Mouse (Mus musculus) liver, embryonic 12.5 days (tissue): ENCODE data around the gene Dthd1. TPM values are rescaled to one million over a fixed set of nuclear protein-coding genes. Genes with fewer than 3 reads are reported as not detected.

Experiments used
- ATAC-seq: fragments of 200-750 bp; cut with Nextera tagmentation; 2 replicates; pipeline ENCODE4 v1.8.0; 2017; ENCODE audit warnings: moderate number of reproducible peaks, mild to moderate bottlenecking, moderate library complexity
- H3K27ac ChIP-seq: fragments of 300-500 bp; sonication (generic); 2 replicates; pipeline ENCODE4 v1.5.1; 2016; ENCODE audit warnings: mild to moderate bottlenecking
- H3K27me3 ChIP-seq: fragments of 300-500 bp; sonication (generic); replicated peaks from 2 replicates; pipeline ENCODE4 v1.6.1; 2016; ENCODE audit warnings: mild to moderate bottlenecking, moderate library complexity
- H3K36me3 ChIP-seq: fragments of 300-500 bp; sonication (generic); 2 replicates; pipeline ENCODE4 v1.6.1; 2016; ENCODE audit warnings: mild to moderate bottlenecking, moderate library complexity
- H3K4me1 ChIP-seq: fragments of 300-500 bp; sonication (generic); 2 replicates; pipeline ENCODE4 v1.6.1; 2016
- H3K4me2 ChIP-seq: fragments of 300-500 bp; sonication (generic); 2 replicates; pipeline ENCODE4 v1.6.1; 2016; ENCODE audit warnings: mild to moderate bottlenecking, moderate library complexity
- H3K4me3 ChIP-seq: fragments of 300-500 bp; sonication (generic); 2 replicates; pipeline ENCODE4 v1.5.1; 2016; ENCODE audit warnings: mild to moderate bottlenecking, moderate library complexity
- H3K9ac ChIP-seq: fragments of 300-500 bp; sonication (generic); 2 replicates; pipeline ENCODE4 v1.6.1; 2016; ENCODE audit warnings: mild to moderate bottlenecking, moderate library complexity
- H3K9me3 ChIP-seq: fragments of 300-500 bp; sonication (generic); replicated peaks from 2 replicates; pipeline ENCODE4 v1.6.1; 2016; ENCODE audit warnings: mild to moderate bottlenecking, moderate library complexity
- WGBS: fragments of 180-500 bp; shearing (Covaris S2); methylation state at CpG from one replicate; pipeline ENCODE4 v1.1.7; 2016; ENCODE audit not compliant: insufficient replicate concordance; 5-methylcytosine and 5-hydroxymethylcytosine counted together
- polyA plus RNA-seq: library from polyadenylated mRNA; unstranded; fragments of >200 nt; fragmentation: Nextera tagmentation; extraction: Ambion mirVana; gene quantifications from 2 replicates; pipeline ENCODE4 v1.2.1, GENCODE M21; 2016

Dthd1 gene
- polyA plus RNA-seq, 1 experiment from 2014 or later: not detected

DNA sequence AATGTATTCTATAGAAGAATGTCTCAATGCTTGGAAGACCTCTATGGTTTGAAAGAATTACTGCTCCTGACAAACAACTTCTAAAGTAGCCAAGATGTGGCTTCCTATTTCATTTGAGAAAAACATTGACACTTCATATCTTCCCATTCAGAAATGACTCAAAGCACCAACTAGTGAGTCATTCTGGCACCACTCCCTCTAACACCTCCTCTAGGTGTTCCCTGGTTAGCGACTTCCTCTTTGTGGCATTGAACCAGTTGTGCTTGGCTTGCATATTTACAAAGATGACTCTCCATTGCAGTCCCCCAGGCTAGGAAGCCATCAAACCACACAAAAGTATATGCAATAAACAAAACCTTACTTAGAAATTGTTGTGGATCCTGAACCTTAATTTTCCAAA, 2.1 kb downstream of the Dthd1 start:
- Histone ChIP-seq H3K9me3 (no peaks in the 10 kb centered on the region), H3K27me3 (no peaks in the 10 kb centered on the region), H3K4me2 (no peak overlapping the region), H3K4me1 (no peaks in the 10 kb centered on the region), H3K27ac (no peak overlapping the region), H3K9ac (no peak overlapping the region), H3K4me3 (no peak overlapping the region), H3K36me3 (no peaks in the 10 kb centered on the region)
- ATAC-seq: no peak
- 32% methylated on average over 1 of the region's 1 CpGs for WGBS

DNA sequence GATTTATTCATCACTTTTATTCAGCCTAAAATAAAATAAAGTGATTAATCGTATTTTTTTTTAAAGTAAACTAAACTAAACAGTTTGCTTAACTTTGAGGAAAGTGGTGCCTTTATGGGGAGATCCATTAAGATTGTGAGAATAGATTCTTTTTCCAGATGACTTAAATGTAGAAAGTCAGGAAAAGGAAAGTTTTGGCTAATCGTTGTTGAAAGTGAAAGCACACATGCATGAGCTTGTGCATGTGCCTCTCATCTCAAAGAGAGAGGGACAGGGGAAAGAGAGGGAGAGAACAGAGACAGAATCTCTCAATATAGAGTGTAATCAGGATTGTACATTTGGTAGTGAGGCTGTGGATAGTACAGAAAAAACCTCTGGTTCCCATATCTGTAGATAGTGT, 5.9 kb downstream of the Dthd1 start:
- no peaks in the 10 kb centered on the region for H3K4me1 ChIP-seq
- no peak overlapping the region for H3K4me3 ChIP-seq
- H3K9me3 ChIP-seq: no peaks in the 10 kb centered on the region
- no peaks in the 10 kb centered on the region for H3K36me3 ChIP-seq
- H3K27me3 ChIP-seq: no peaks in the 10 kb centered on the region
- H3K9ac ChIP-seq: no peak overlapping the region
- ATAC-seq: no peak
- H3K4me2 ChIP-seq: no peak overlapping the region
- WGBS: 61% methylated on average over 2 of the region's 2 CpGs
- no peak overlapping the region for H3K27ac ChIP-seq

- ATAC-seq: no peak
- WGBS: 61% methylated on average over 8 of the region's 8 CpGs
- Histone ChIP-seq H3K36me3 (no peaks in the 10 kb centered on the region), H3K4me3 (no peak overlapping the region), H3K4me1 (no peaks in the 10 kb centered on the region), H3K27me3 (no peaks in the 10 kb centered on the region), H3K4me2 (no peak overlapping the region), H3K9me3 (no peaks in the 10 kb centered on the region), H3K27ac (no peak overlapping the region), H3K9ac (no peak overlapping the region)
Measured at GRCm38 (mm10) chr5:62820363-62821271, 7.0 kb downstream of the Dthd1 start.

- H3K36me3 ChIP-seq: no peaks in the 10 kb centered on the region
- no peak overlapping the region for H3K4me2 ChIP-seq
- no peaks in the 10 kb centered on the region for H3K4me1 ChIP-seq
- H3K27me3 ChIP-seq: no peaks in the 10 kb centered on the region
- H3K4me3 ChIP-seq: no peak overlapping the region
- no peak for ATAC-seq
- 78% methylated on average over 3 of the region's 3 CpGs for WGBS
- no peak overlapping the region for H3K27ac ChIP-seq
- H3K9ac ChIP-seq: no peak overlapping the region
- H3K9me3 ChIP-seq: no peaks in the 10 kb centered on the region
Measured at GRCm38 (mm10) chr5:62842955-62843730, 29.5 kb downstream of the Dthd1 start.

DNA sequence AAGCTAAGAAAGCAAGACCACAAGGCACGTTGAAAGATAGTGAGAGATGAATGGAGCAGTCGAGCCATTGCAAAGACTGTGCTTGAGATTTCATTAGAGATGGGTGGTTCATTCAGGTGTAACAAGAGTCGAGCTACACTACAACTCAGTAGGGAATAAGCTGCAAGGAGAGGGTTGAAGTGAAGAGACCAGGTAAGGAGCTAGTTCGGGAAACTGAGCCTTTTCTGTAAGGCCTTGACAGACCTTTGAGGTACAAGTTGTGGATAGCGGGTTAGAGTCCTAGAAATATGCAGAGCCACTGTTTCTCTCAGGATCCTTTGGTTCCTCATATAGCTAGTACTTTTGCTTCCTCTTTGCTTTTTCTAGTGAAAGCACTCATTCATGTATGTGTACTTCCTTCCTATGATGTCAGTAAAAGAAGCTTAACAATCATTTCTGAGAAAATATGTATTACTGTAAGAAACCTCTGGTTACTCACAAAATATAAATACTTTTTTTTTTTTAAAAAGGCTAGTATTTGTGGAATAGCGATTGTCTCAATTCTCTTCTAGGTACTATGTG, 33.0 kb downstream of the Dthd1 start:
- no peak overlapping the region for H3K9ac ChIP-seq
- no peak overlapping the region for H3K27ac ChIP-seq
- ATAC-seq: no peak
- H3K9me3 ChIP-seq: no peaks in the 10 kb centered on the region
- no peaks in the 10 kb centered on the region for H3K4me1 ChIP-seq
- H3K36me3 ChIP-seq: no peaks in the 10 kb centered on the region
- no peak overlapping the region for H3K4me2 ChIP-seq
- no peaks in the 10 kb centered on the region for H3K27me3 ChIP-seq
- 58% methylated on average over 6 of the region's 6 CpGs for WGBS
- no peak overlapping the region for H3K4me3 ChIP-seq

- no peak overlapping the region for H3K4me2 ChIP-seq
- H3K4me3 ChIP-seq: no peak overlapping the region
- WGBS: 58% methylated on average over 2 of the region's 2 CpGs
- H3K9ac ChIP-seq: no peak overlapping the region
- H3K27me3 ChIP-seq: no peaks in the 10 kb centered on the region
- no peak overlapping the region for H3K27ac ChIP-seq
- no peak for ATAC-seq
- no peaks in the 10 kb centered on the region for H3K4me1 ChIP-seq
- no peaks in the 10 kb centered on the region for H3K9me3 ChIP-seq
- no peaks in the 10 kb centered on the region for H3K36me3 ChIP-seq
Measured at GRCm38 (mm10) chr5:62851337-62851736, 37.7 kb downstream of the Dthd1 start.

- no peak for ATAC-seq
- 84% methylated on average over 4 of the region's 4 CpGs for WGBS
- Histone ChIP-seq H3K36me3 (no peaks in the 10 kb centered on the region), H3K4me3 (no peak overlapping the region), H3K4me1 (no peaks in the 10 kb centered on the region), H3K27ac (no peak overlapping the region), H3K9me3 (no peaks in the 10 kb centered on the region), H3K27me3 (no peaks in the 10 kb centered on the region), H3K4me2 (no peak overlapping the region), H3K9ac (no peak overlapping the region)
Measured at GRCm38 (mm10) chr5:62854361-62854844, 40.8 kb downstream of the Dthd1 start.

- Histone ChIP-seq H3K9ac (no peak overlapping the region), H3K27me3 (no peaks in the 10 kb centered on the region), H3K4me1 (no peaks in the 10 kb centered on the region), H3K36me3 (no peaks in the 10 kb centered on the region), H3K4me3 (no peak overlapping the region), H3K9me3 (no peaks in the 10 kb centered on the region), H3K27ac (no peak overlapping the region), H3K4me2 (no peak overlapping the region)
- no peak for ATAC-seq
- 50% methylated on average over 1 of the region's 1 CpGs for WGBS
Measured at GRCm38 (mm10) chr5:62857502-62857901, 43.9 kb downstream of the Dthd1 start.

DNA sequence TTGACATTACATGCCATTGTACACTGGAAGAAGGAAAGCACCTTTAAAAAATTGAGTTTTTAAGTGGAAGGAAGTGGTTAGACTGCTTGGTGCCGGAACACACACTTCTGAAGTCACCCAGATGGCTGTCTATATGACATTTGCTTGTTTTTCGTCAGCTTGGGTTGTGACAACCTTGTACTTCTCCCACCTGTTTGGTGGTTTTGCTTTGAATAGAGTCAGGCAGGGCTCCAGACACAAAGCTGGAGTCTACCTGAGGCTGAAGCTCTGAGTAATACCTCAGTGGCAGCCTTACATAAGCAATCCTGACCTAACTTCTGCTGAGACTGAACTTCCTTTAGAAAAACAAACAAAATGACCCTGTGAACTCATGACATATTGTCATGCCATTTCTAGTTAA, 44.7 kb downstream of the Dthd1 start:
- Histone ChIP-seq H3K27ac (no peak overlapping the region), H3K4me3 (no peak overlapping the region), H3K4me1 (no peaks in the 10 kb centered on the region), H3K27me3 (no peaks in the 10 kb centered on the region), H3K4me2 (no peak overlapping the region), H3K9ac (no peak overlapping the region), H3K36me3 (no peaks in the 10 kb centered on the region), H3K9me3 (no peaks in the 10 kb centered on the region)
- no peak for ATAC-seq
- 33% methylated on average over 2 of the region's 2 CpGs for WGBS

DNA sequence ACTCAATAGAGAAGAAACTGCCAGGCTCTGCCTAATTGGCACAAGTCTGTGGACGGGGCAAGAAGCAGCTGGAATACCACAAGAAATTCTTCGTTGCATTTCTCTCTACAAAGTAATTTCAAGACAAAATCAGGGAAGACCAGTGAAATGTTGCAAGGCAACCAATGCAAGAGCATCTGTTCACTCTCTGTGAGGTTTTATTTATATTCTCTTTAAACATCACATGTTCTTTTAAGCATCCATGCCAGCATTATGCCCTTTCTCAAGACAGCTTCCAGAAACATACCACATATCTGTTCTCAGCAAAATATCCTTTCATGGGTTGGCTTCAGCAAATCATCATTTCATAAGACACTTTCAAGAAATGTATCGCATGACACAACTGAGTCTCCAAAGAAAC, 50.7 kb downstream of the Dthd1 start:
- 54% methylated on average over 3 of the region's 3 CpGs for WGBS
- no peak for ATAC-seq

DNA sequence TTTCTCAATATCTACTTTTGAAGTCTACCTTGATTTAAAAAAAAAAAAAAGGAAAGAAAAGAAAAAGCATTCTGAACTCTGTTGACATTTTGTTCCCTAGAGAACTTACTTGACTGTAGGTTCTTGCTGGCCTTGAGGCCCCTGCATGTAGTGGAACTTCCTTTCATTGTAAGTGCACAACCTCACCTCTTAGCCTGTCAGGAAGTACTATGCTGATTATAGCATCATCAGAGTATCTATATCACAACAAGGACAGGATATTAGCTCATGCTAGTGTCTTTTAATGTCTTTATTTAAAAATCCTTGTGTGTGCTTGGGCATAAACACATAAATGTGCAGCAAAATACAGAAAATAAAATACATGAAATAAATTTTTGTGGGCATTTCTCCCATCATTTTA, 53.4 kb downstream of the Dthd1 start:
- no peak overlapping the region for H3K27ac ChIP-seq
- H3K36me3 ChIP-seq: no peaks in the 10 kb centered on the region
- no peaks in the 10 kb centered on the region for H3K4me1 ChIP-seq
- H3K9ac ChIP-seq: no peak overlapping the region
- no peak overlapping the region for H3K4me3 ChIP-seq
- H3K27me3 ChIP-seq: no peaks in the 10 kb centered on the region
- no peak overlapping the region for H3K4me2 ChIP-seq
- ATAC-seq: no peak
- no peaks in the 10 kb centered on the region for H3K9me3 ChIP-seq

More for the DNA sequence above, 50.7 kb downstream of the Dthd1 start:
- Histone ChIP-seq H3K4me1 (no peaks in the 10 kb centered on the region), H3K27ac (no peak overlapping the region), H3K36me3 (no peaks in the 10 kb centered on the region), H3K9me3 (no peaks in the 10 kb centered on the region), H3K4me3 (no peak overlapping the region), H3K27me3 (no peaks in the 10 kb centered on the region), H3K9ac (no peak overlapping the region), H3K4me2 (no peak overlapping the region)

DNA sequence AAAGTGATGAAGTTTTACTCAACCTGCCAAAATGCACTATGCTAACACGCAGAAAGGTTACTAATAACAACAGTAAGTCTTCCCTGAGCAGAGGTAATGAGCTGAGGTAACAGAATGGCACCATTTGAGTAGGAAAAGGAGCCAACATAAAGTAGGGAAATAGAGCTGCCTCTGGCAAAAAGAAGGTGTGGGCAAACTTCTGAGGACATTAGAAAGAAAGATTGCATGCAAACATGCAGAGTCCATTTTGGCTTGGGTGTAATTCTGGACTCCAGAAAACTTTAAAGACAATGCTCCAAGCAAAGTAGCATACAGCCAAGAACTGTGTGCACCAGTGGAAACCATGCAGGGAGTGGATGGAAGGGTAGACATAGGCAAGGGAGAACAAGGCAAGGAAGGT, 65.9 kb downstream of the Dthd1 start:
- Histone ChIP-seq H3K27ac (no peak overlapping the region), H3K4me2 (no peak overlapping the region), H3K4me3 (no peak overlapping the region), H3K9me3 (no peaks in the 10 kb centered on the region), H3K4me1 (no peaks in the 10 kb centered on the region), H3K27me3 (no peaks in the 10 kb centered on the region), H3K9ac (no peak overlapping the region), H3K36me3 (no peaks in the 10 kb centered on the region)
- 26% methylated on average over 1 of the region's 1 CpGs for WGBS
- no peak for ATAC-seq
